Mouse (Mus musculus) liver, embryonic 14.5 days (tissue): ENCODE data around the gene Stat3.

ENCODE experiments used
- CTCF ChIP-seq: IDR thresholded peaks from 2 replicates; pipeline ENCODE4 v1.5.1; 2016; ENCODE audit warnings: antibody characterized with exemption, low read depth, control low read depth
- EP300 ChIP-seq: IDR thresholded peaks from 2 replicates; pipeline ENCODE4 v1.6.1; 2016; ENCODE audit warnings: antibody characterized with exemption, low read depth

- no peak for TF ChIP-seq CTCF
- TF ChIP-seq EP300: no peak
These were observed 32.1 kb upstream of the Stat3 start for GRCm38 (mm10) chr11:100971455-100971854.
